Mouse (Mus musculus) liver, embryonic 12.5 days (tissue): ENCODE results near the gene Tmem141. TPM values are rescaled to one million over a fixed set of nuclear protein-coding genes. Genes with fewer than 3 reads are reported as not detected.

ENCODE experiments used
- ATAC-seq: fragments of 200-750 bp; cut with Nextera tagmentation; 2 replicates; pipeline ENCODE4 v1.8.0; 2017; ENCODE audit warnings: moderate number of reproducible peaks, mild to moderate bottlenecking, moderate library complexity
- H3K27ac ChIP-seq: fragments of 300-500 bp; sonication (generic); 2 replicates; pipeline ENCODE4 v1.5.1; 2016; ENCODE audit warnings: mild to moderate bottlenecking
- H3K27me3 ChIP-seq: fragments of 300-500 bp; sonication (generic); replicated peaks from 2 replicates; pipeline ENCODE4 v1.6.1; 2016; ENCODE audit warnings: mild to moderate bottlenecking, moderate library complexity
- H3K36me3 ChIP-seq: fragments of 300-500 bp; sonication (generic); 2 replicates; pipeline ENCODE4 v1.6.1; 2016; ENCODE audit warnings: mild to moderate bottlenecking, moderate library complexity
- H3K4me1 ChIP-seq: fragments of 300-500 bp; sonication (generic); 2 replicates; pipeline ENCODE4 v1.6.1; 2016
- H3K4me2 ChIP-seq: fragments of 300-500 bp; sonication (generic); 2 replicates; pipeline ENCODE4 v1.6.1; 2016; ENCODE audit warnings: mild to moderate bottlenecking, moderate library complexity
- H3K4me3 ChIP-seq: fragments of 300-500 bp; sonication (generic); 2 replicates; pipeline ENCODE4 v1.5.1; 2016; ENCODE audit warnings: mild to moderate bottlenecking, moderate library complexity
- H3K9ac ChIP-seq: fragments of 300-500 bp; sonication (generic); 2 replicates; pipeline ENCODE4 v1.6.1; 2016; ENCODE audit warnings: mild to moderate bottlenecking, moderate library complexity
- H3K9me3 ChIP-seq: fragments of 300-500 bp; sonication (generic); replicated peaks from 2 replicates; pipeline ENCODE4 v1.6.1; 2016; ENCODE audit warnings: mild to moderate bottlenecking, moderate library complexity
- WGBS: fragments of 180-500 bp; shearing (Covaris S2); methylation state at CpG from one replicate; pipeline ENCODE4 v1.1.7; 2016; ENCODE audit not compliant: insufficient replicate concordance; 5-methylcytosine and 5-hydroxymethylcytosine counted together
- polyA plus RNA-seq: library from polyadenylated mRNA; unstranded; fragments of >200 nt; fragmentation: Nextera tagmentation; extraction: Ambion mirVana; gene quantifications from 2 replicates; pipeline ENCODE4 v1.2.1, GENCODE M21; 2016

The Tmem141 gene
- polyA plus RNA-seq, 1 experiment from 2014 or later = 7.1 TPM

GRCm38 (mm10) chr2:25634046-25634445, 12.2 kb upstream of the Tmem141 start:
- H3K36me3 ChIP-seq = no peaks in the 10 kb centered on the region
- H3K9me3 ChIP-seq = no peaks in the 10 kb centered on the region
- no peak overlapping the region for H3K27ac ChIP-seq
- ATAC-seq = no peak
- no peak overlapping the region for H3K9ac ChIP-seq
- H3K4me1 ChIP-seq = no peaks in the 10 kb centered on the region
- H3K4me3 ChIP-seq = no peak overlapping the region
- WGBS = 50% methylated on average over 1 of the region's 1 CpGs
- H3K27me3 ChIP-seq = no peaks in the 10 kb centered on the region
- H3K4me2 ChIP-seq = no peak overlapping the region

- WGBS = 75% methylated on average over 3 of the region's 3 CpGs
- Histone ChIP-seq H3K27me3 (no peaks in the 10 kb centered on the region), H3K27ac (no peak overlapping the region), H3K4me3 (no peak overlapping the region), H3K4me2 (no peak overlapping the region), H3K9me3 (no peaks in the 10 kb centered on the region), H3K36me3 (no peaks in the 10 kb centered on the region), H3K9ac (no peak overlapping the region), H3K4me1 (no peaks in the 10 kb centered on the region)
- ATAC-seq = no peak
Observed at GRCm38 (mm10) chr2:25633616-25634015, 11.8 kb upstream of the Tmem141 start.

- H3K9me3 ChIP-seq = no peaks in the 10 kb centered on the region
- H3K4me1 ChIP-seq = 0 out of 2 replicates have a peak, but pooled peaks cover 4% of the 10 kb centered on the region
- no peak overlapping the region for H3K4me3 ChIP-seq
- H3K4me2 ChIP-seq = no peak overlapping the region
- peaks cover 4% of the 10 kb centered on the region; the same call in 1 of the 2 replicates for H3K27me3 ChIP-seq
- H3K27ac ChIP-seq = no peak overlapping the region
- ATAC-seq = no peak
- no peak overlapping the region for H3K9ac ChIP-seq
- 37% methylated on average over 4 of the region's 4 CpGs for WGBS
- no peaks in the 10 kb centered on the region for H3K36me3 ChIP-seq
Observed at GRCm38 (mm10) chr2:25628738-25629137, 6.9 kb upstream of the Tmem141 start.

- Histone ChIP-seq H3K4me2 (no peak within 1 kb of the TSS), H3K4me3 (no peak within 1 kb of the TSS), H3K9ac (no peak within 1 kb of the TSS), H3K9me3 (no peaks in the 10 kb centered on the region), H3K36me3 (no peaks in the 10 kb centered on the region), H3K27me3 (peaks cover 4% of the 10 kb centered on the region; the same call in 1 of the 2 replicates), H3K27ac (no peak within 1 kb of the TSS), H3K4me1 (0 out of 2 replicates have a peak, but pooled peaks cover 4% of the 10 kb centered on the region)
- 0 out of 2 replicates have a peak, but pooled peaks have one; percentile 31 for ATAC-seq
- WGBS = 61% methylated on average over 6 of the region's 6 CpGs
Observed at GRCm38 (mm10) chr2:25627811-25628210, 6.0 kb upstream of the Tmem141 start, which contains the start of gene Fcna. Gene Fcna, minus strand, starts transcription at chr2:25628030.

GRCm38 (mm10) chr2:25625986-25626385, 4.2 kb upstream of the Tmem141 start:
- Histone ChIP-seq H3K4me3 (no peak overlapping the region), H3K9ac (no peak overlapping the region), H3K4me2 (no peak overlapping the region), H3K9me3 (no peaks in the 10 kb centered on the region), H3K4me1 (peaks cover 16% of the 10 kb centered on the region), H3K27ac (no peak overlapping the region), H3K36me3 (no peaks in the 10 kb centered on the region), H3K27me3 (peaks cover 10% of the 10 kb centered on the region; the same call in 1 of the 2 replicates)
- ATAC-seq = no peak
- 45% methylated on average over 5 of the region's 5 CpGs for WGBS

- H3K4me2 ChIP-seq = peak overlapping the region; percentile 75
- H3K9me3 ChIP-seq = no peaks in the 10 kb centered on the region
- H3K4me1 ChIP-seq = peaks cover 19% of the 10 kb centered on the region
- H3K4me3 ChIP-seq = no peak overlapping the region
- WGBS = 61% methylated on average over 4 of the region's 4 CpGs
- no peak for ATAC-seq
- H3K36me3 ChIP-seq = no peaks in the 10 kb centered on the region
- H3K27ac ChIP-seq = no peak overlapping the region
- no peak overlapping the region for H3K9ac ChIP-seq
- peaks cover 61% of the 10 kb centered on the region for H3K27me3 ChIP-seq
Observed at GRCm38 (mm10) chr2:25620852-25621228, 965 bp downstream of the Tmem141 start.

GRCm38 (mm10) chr2:25620386-25620785, 1.4 kb downstream of the Tmem141 start:
- H3K4me1 ChIP-seq = peaks cover 19% of the 10 kb centered on the region
- H3K4me2 ChIP-seq = no peak overlapping the region
- no peak overlapping the region for H3K4me3 ChIP-seq
- WGBS = 15% methylated on average over 6 of the region's 6 CpGs
- H3K9me3 ChIP-seq = no peaks in the 10 kb centered on the region
- ATAC-seq = no peak
- no peak overlapping the region for H3K27ac ChIP-seq
- no peaks in the 10 kb centered on the region for H3K36me3 ChIP-seq
- H3K27me3 ChIP-seq = peaks cover 65% of the 10 kb centered on the region
- no peak overlapping the region for H3K9ac ChIP-seq

- WGBS = 60% methylated on average over 3 of the region's 3 CpGs
- Histone ChIP-seq H3K9me3 (no peaks in the 10 kb centered on the region), H3K36me3 (no peaks in the 10 kb centered on the region), H3K27me3 (peaks cover 88% of the 10 kb centered on the region), H3K4me1 (peaks cover 19% of the 10 kb centered on the region), H3K9ac (no peak within 1 kb of the TSS), H3K4me2 (no peak within 1 kb of the TSS), H3K4me3 (no peak within 1 kb of the TSS), H3K27ac (no peak within 1 kb of the TSS)
- no peak for ATAC-seq
Observed at GRCm38 (mm10) chr2:25617578-25617977, 4.2 kb downstream of the Tmem141 start, which contains the start of gene Ccdc183. Gene Ccdc183, minus strand, starts transcription at chr2:25617678.

- H3K27ac ChIP-seq = no peak overlapping the region
- H3K9ac ChIP-seq = no peak overlapping the region
- no peaks in the 10 kb centered on the region for H3K9me3 ChIP-seq
- peaks cover 95% of the 10 kb centered on the region for H3K27me3 ChIP-seq
- 0 out of 2 replicates have a peak, but pooled peaks have one; percentile 23 for ATAC-seq
- H3K36me3 ChIP-seq = no peaks in the 10 kb centered on the region
- 16% methylated on average over 22 of the region's 22 CpGs for WGBS
- H3K4me1 ChIP-seq = peaks cover 10% of the 10 kb centered on the region; the same call in 1 of the 2 replicates
- H3K4me2 ChIP-seq = peak overlapping the region; percentile 17
- H3K4me3 ChIP-seq = no peak overlapping the region
Observed at GRCm38 (mm10) chr2:25616398-25616797, 5.4 kb downstream of the Tmem141 start.

- H3K9me3 ChIP-seq = no peaks in the 10 kb centered on the region
- 42% methylated on average over 10 of the region's 10 CpGs for WGBS
- H3K27ac ChIP-seq = peak overlapping the region; percentile 85
- peaks cover 11% of the 10 kb centered on the region; the same call in 1 of the 2 replicates for H3K36me3 ChIP-seq
- H3K4me1 ChIP-seq = peaks cover 26% of the 10 kb centered on the region
- peak overlapping the region; percentile 76 for H3K4me2 ChIP-seq
- peak overlapping the region; percentile 97 for H3K4me3 ChIP-seq
- H3K27me3 ChIP-seq = peaks cover 32% of the 10 kb centered on the region
- peak overlapping the region; percentile 97; the same call in 1 of the 2 replicates for H3K9ac ChIP-seq
- ATAC-seq = 0 out of 2 replicates have a peak, but pooled peaks have one; percentile 1
Observed at GRCm38 (mm10) chr2:25608671-25609070, 13.1 kb downstream of the Tmem141 start.

- H3K4me1 ChIP-seq = peaks cover 26% of the 10 kb centered on the region
- peaks cover 17% of the 10 kb centered on the region for H3K36me3 ChIP-seq
- ATAC-seq = peak; percentile 79
- under 1% methylated on average over 80 of the region's 80 CpGs for WGBS
- H3K27ac ChIP-seq = peak within 1 kb of the TSS; percentile 85
- H3K4me3 ChIP-seq = peak within 1 kb of the TSS; percentile 97
- peak within 1 kb of the TSS; percentile 76 for H3K4me2 ChIP-seq
- no peaks in the 10 kb centered on the region for H3K9me3 ChIP-seq
- H3K9ac ChIP-seq = peak within 1 kb of the TSS; percentile 97
- H3K27me3 ChIP-seq = peaks cover 26% of the 10 kb centered on the region
Observed at GRCm38 (mm10) chr2:25607761-25608622, 13.8 kb downstream of the Tmem141 start, which contains the start of gene Rabl6. Gene Rabl6, minus strand, starts transcription at chr2:25608521.

- Histone ChIP-seq H3K27ac (no peak overlapping the region), H3K4me1 (peaks cover 25% of the 10 kb centered on the region), H3K4me3 (no peak overlapping the region), H3K27me3 (no peaks in the 10 kb centered on the region), H3K4me2 (no peak overlapping the region), H3K9me3 (no peaks in the 10 kb centered on the region), H3K9ac (no peak overlapping the region), H3K36me3 (peaks cover 72% of the 10 kb centered on the region)
- 91% methylated on average over 5 of the region's 5 CpGs for WGBS
- no peak for ATAC-seq
Observed at GRCm38 (mm10) chr2:25602526-25602925, 19.3 kb downstream of the Tmem141 start.
